Mouse (Mus musculus): ENCODE data around the gene Srpx. TPM values are rescaled to one million over a fixed set of nuclear protein-coding genes. Genes with fewer than 3 reads are reported as not detected.

Gene Srpx
- total RNA-seq, 4 experiments from 2014 or later: 0.35 to 0.70 (median 0.64) TPM; not detected in 1

Other genes with a start within 250 kb of the Srpx start
- gene Sytl5, start 232.1 kb downstream of the Srpx start, total RNA-seq (2022): 1 to 10 TPM; 5.2 to 8.2 (median 6.7) TPM
- gene Rpgr, start 99.2 kb upstream of the Srpx start, total RNA-seq (2022): 10 to 100 TPM; 17.7 to 20.2 (median 18.7) TPM
- not detected for gene Otc, start 134.6 kb upstream of the Srpx start, total RNA-seq (2022)

Data from layer of hippocampus, adult 8-10 months (tissue).